Mouse (Mus musculus): ENCODE measurements around the gene Fibcd1. TPM values are rescaled to one million over a fixed set of nuclear protein-coding genes. Genes with fewer than 3 reads are reported as not detected.

Gene Fibcd1
- total RNA-seq, 1 experiment, result 0.22 TPM

GRCm38 (mm10) chr2:31864891-31865290 is 19.1 kb upstream of the Fibcd1 start:
- H3K27ac ChIP-seq (ENCODE audit: insufficient read depth, low read depth, low read length, poor library complexity, severe bottlenecking), result no peak overlapping the region
- in situ Hi-C loops (cut with MboI; ENCODE audit: low sequenced_read_pairs in 2 of 2, unreplicated experiment in 2 of 2), result no loop called here

GRCm38 (mm10) chr2:31863766-31864165 is 18.0 kb upstream of the Fibcd1 start:
- TF ChIP-seq HCFC1 (IDR thresholded peaks at IDR 0.05; ENCODE audit: borderline replicate concordance, insufficient read depth, low read length) (no peak), MAFK (IDR thresholded peaks at IDR 0.05; ENCODE audit: insufficient read depth, low read depth, low read length) (no peak), ZC3H11A (IDR thresholded peaks at IDR 0.05; ENCODE audit: borderline replicate concordance, low read depth, low read length) (no peak), CHD2 (IDR thresholded peaks at IDR 0.05; ENCODE audit: low read depth, low read length) (no peak), ZNF384 (IDR thresholded peaks at IDR 0.05; ENCODE audit: low read depth, low read length) (no peak)
- Histone ChIP-seq H3K36me3 (ENCODE audit: control insufficient read depth, insufficient read depth, low read length, poor library complexity, severe bottlenecking) (no peaks in the 10 kb centered on the region), H3K4me1 (ENCODE audit: control insufficient read depth in 2 of 2, insufficient read depth in 2 of 2, low read length in 2 of 2, poor library complexity in 1 of 2) (peaks cover 0 to 13% of the 10 kb centered on the region in 2 experiments; a peak in 1 of 4 replicates), H3K9me3 (ENCODE audit: control insufficient read depth, insufficient read depth, low read depth, low read length) (no peaks in the 10 kb centered on the region), H3K9ac (ENCODE audit: insufficient read depth, low read depth, low read length, poor library complexity, severe bottlenecking) (no peak overlapping the region), H3K27ac (ENCODE audit: insufficient read depth, low read depth, low read length, poor library complexity, severe bottlenecking) (no peak overlapping the region), H3K4me3 (ENCODE audit: insufficient read depth in 1 of 2, low read depth in 1 of 2, low read length in 2 of 2, poor library complexity in 1 of 2, severe bottlenecking in 1 of 2) (no peak overlapping the region)
- DNase-seq (ENCODE audit: low read depth, low spot score), result no peak
- in situ Hi-C loops (cut with MboI; ENCODE audit: low sequenced_read_pairs in 2 of 2, unreplicated experiment in 2 of 2), result no loop called here

More at GRCm38 (mm10) chr2:31864891-31865290, 19.1 kb upstream of the Fibcd1 start:
- Histone ChIP-seq H3K9me3 (ENCODE audit: control insufficient read depth, insufficient read depth, low read depth, low read length) (no peaks in the 10 kb centered on the region), H3K36me3 (ENCODE audit: control insufficient read depth, insufficient read depth, low read length, poor library complexity, severe bottlenecking) (no peaks in the 10 kb centered on the region), H3K4me1 (ENCODE audit: control insufficient read depth in 2 of 2, insufficient read depth in 2 of 2, low read length in 2 of 2, poor library complexity in 1 of 2) (peaks cover 0 to 4% of the 10 kb centered on the region in 2 experiments; a peak in 1 of 4 replicates), H3K4me3 (ENCODE audit: insufficient read depth in 1 of 2, low read depth in 1 of 2, low read length in 2 of 2, poor library complexity in 1 of 2, severe bottlenecking in 1 of 2) (no peak overlapping the region), H3K9ac (ENCODE audit: insufficient read depth, low read depth, low read length, poor library complexity, severe bottlenecking) (no peak overlapping the region)
- no peak for TF ChIP-seq ZNF384 (IDR thresholded peaks at IDR 0.05; ENCODE audit: low read depth, low read length)
- TF ChIP-seq HCFC1 (IDR thresholded peaks at IDR 0.05; ENCODE audit: borderline replicate concordance, insufficient read depth, low read length), result no peak
- TF ChIP-seq ZC3H11A (IDR thresholded peaks at IDR 0.05; ENCODE audit: borderline replicate concordance, low read depth, low read length), result no peak
- TF ChIP-seq CHD2 (IDR thresholded peaks at IDR 0.05; ENCODE audit: low read depth, low read length), result no peak
- TF ChIP-seq MAFK (IDR thresholded peaks at IDR 0.05; ENCODE audit: insufficient read depth, low read depth, low read length), result no peak
- no peak for DNase-seq (ENCODE audit: low read depth, low spot score)

- in situ Hi-C loops (cut with MboI; ENCODE audit: low sequenced_read_pairs in 2 of 2, unreplicated experiment in 2 of 2), result no loop called here
These were observed 17.1 kb upstream of the Fibcd1 start for GRCm38 (mm10) chr2:31862919-31863318.

GRCm38 (mm10) chr2:31858500-31858899 is 12.7 kb upstream of the Fibcd1 start:
- no peak for TF ChIP-seq CHD2 (IDR thresholded peaks at IDR 0.05; ENCODE audit: low read depth, low read length)
- TF ChIP-seq ZC3H11A (IDR thresholded peaks at IDR 0.05; ENCODE audit: borderline replicate concordance, low read depth, low read length), result no peak
- no peak for TF ChIP-seq HCFC1 (IDR thresholded peaks at IDR 0.05; ENCODE audit: borderline replicate concordance, insufficient read depth, low read length)
- no peak for TF ChIP-seq ZNF384 (IDR thresholded peaks at IDR 0.05; ENCODE audit: low read depth, low read length)
- TF ChIP-seq MAFK (IDR thresholded peaks at IDR 0.05; ENCODE audit: insufficient read depth, low read depth, low read length), result no peak
- Histone ChIP-seq H3K4me1 (ENCODE audit: control insufficient read depth in 2 of 2, insufficient read depth in 2 of 2, low read length in 2 of 2, poor library complexity in 1 of 2) (peaks cover 0 to 10% of the 10 kb centered on the region in 2 experiments; a peak in 1 of 4 replicates), H3K9ac (ENCODE audit: insufficient read depth, low read depth, low read length, poor library complexity, severe bottlenecking) (no peak overlapping the region), H3K9me3 (ENCODE audit: control insufficient read depth, insufficient read depth, low read depth, low read length) (no peaks in the 10 kb centered on the region), H3K4me3 (ENCODE audit: insufficient read depth in 1 of 2, low read depth in 1 of 2, low read length in 2 of 2, poor library complexity in 1 of 2, severe bottlenecking in 1 of 2) (no peak overlapping the region), H3K27ac (ENCODE audit: insufficient read depth, low read depth, low read length, poor library complexity, severe bottlenecking) (no peak overlapping the region), H3K36me3 (ENCODE audit: control insufficient read depth, insufficient read depth, low read length, poor library complexity, severe bottlenecking) (no peaks in the 10 kb centered on the region)
- no peak for DNase-seq (ENCODE audit: low read depth, low spot score)
- in situ Hi-C loops (cut with MboI; ENCODE audit: low sequenced_read_pairs in 2 of 2, unreplicated experiment in 2 of 2), result no loop called here

More at GRCm38 (mm10) chr2:31862919-31863318, 17.1 kb upstream of the Fibcd1 start:
- no peaks in the 10 kb centered on the region for H3K9me3 ChIP-seq (ENCODE audit: control insufficient read depth, insufficient read depth, low read depth, low read length)
- H3K4me1 ChIP-seq (ENCODE audit: control insufficient read depth in 2 of 2, insufficient read depth in 2 of 2, low read length in 2 of 2, poor library complexity in 1 of 2), result peaks cover 0 to 13% of the 10 kb centered on the region in 2 experiments; a peak in 1 of 4 replicates
- TF ChIP-seq HCFC1 (IDR thresholded peaks at IDR 0.05; ENCODE audit: borderline replicate concordance, insufficient read depth, low read length) (no peak), ZC3H11A (IDR thresholded peaks at IDR 0.05; ENCODE audit: borderline replicate concordance, low read depth, low read length) (no peak), MAFK (IDR thresholded peaks at IDR 0.05; ENCODE audit: insufficient read depth, low read depth, low read length) (no peak), CHD2 (IDR thresholded peaks at IDR 0.05; ENCODE audit: low read depth, low read length) (no peak), ZNF384 (IDR thresholded peaks at IDR 0.05; ENCODE audit: low read depth, low read length) (no peak)
- DNase-seq (ENCODE audit: low read depth, low spot score), result no peak
- H3K4me3 ChIP-seq (ENCODE audit: insufficient read depth in 1 of 2, low read depth in 1 of 2, low read length in 2 of 2, poor library complexity in 1 of 2, severe bottlenecking in 1 of 2), result no peak overlapping the region
- no peak overlapping the region for H3K9ac ChIP-seq (ENCODE audit: insufficient read depth, low read depth, low read length, poor library complexity, severe bottlenecking)
- no peaks in the 10 kb centered on the region for H3K36me3 ChIP-seq (ENCODE audit: control insufficient read depth, insufficient read depth, low read length, poor library complexity, severe bottlenecking)
- no peak overlapping the region for H3K27ac ChIP-seq (ENCODE audit: insufficient read depth, low read depth, low read length, poor library complexity, severe bottlenecking)
